Mouse (Mus musculus) MEL (cell line): ENCODE measurements around the gene Llph. TPM values are rescaled to one million over a fixed set of nuclear protein-coding genes. Genes with fewer than 3 reads are reported as not detected.
A peak's percentile ranks its signal among the peaks of the same experiment; 100 is the strongest.

Experiments
- DNase-seq: peaks from one replicate; pipeline ENCODE4 v3.0.0; 2011; ENCODE audit warnings: low read depth, low spot score
- H3K27ac ChIP-seq: 2 replicates; pipeline ENCODE4 v1.5.1; 2012; ENCODE audit warnings: low read depth, mild to moderate bottlenecking, control low read depth, low read length, moderate library complexity; ENCODE audit not compliant: control insufficient read depth
- H3K27me3 ChIP-seq, 2 experiments: fragments of 150-350 bp in 1 of 2; sonication (generic) in 1 of 2; 2 replicates each; pipeline ENCODE4 v1.6.1; 2012; ENCODE audit warnings: low read length in 2 of 2, mild to moderate bottlenecking in 2 of 2, improper control_type of control experiment in 1 of 2, moderate library complexity in 1 of 2; ENCODE audit not compliant: insufficient read depth in 2 of 2, control insufficient read depth in 1 of 2
- H3K36me3 ChIP-seq, 2 experiments: 2 replicates each; pipeline ENCODE4 v1.6.1; 2012 to 2014; ENCODE audit warnings: low read length in 2 of 2, improper control_type of control experiment in 1 of 2, inconsistent platforms in 1 of 2, mild to moderate bottlenecking in 1 of 2; ENCODE audit not compliant: insufficient read depth in 2 of 2, control insufficient read depth in 1 of 2
- H3K4me1 ChIP-seq, 2 experiments: fragments of 150-350 bp in 1 of 2; sonication (generic) in 1 of 2; 2 replicates each; pipeline ENCODE4 v1.6.1; 2012; ENCODE audit warnings: low read length in 2 of 2, improper control_type of control experiment in 1 of 2, mild to moderate bottlenecking in 1 of 2; ENCODE audit not compliant: insufficient read depth in 2 of 2, control insufficient read depth in 1 of 2
- H3K4me3 ChIP-seq, 2 experiments: fragments of 150-350 bp in 1 of 2; sonication (generic) in 1 of 2; 2 replicates each; pipeline ENCODE4 v1.5.1; 2012; ENCODE audit warnings: low read depth in 2 of 2, low read length in 2 of 2, mild to moderate bottlenecking in 2 of 2, moderate library complexity in 2 of 2, control low read depth in 1 of 2, improper control_type of control experiment in 1 of 2; ENCODE audit not compliant: control insufficient read depth in 1 of 2, insufficient read depth in 1 of 2
- H3K79me2 ChIP-seq: 2 replicates; pipeline ENCODE4 v1.6.1; 2012; ENCODE audit warnings: mild to moderate bottlenecking, low read length, moderate library complexity; ENCODE audit not compliant: control insufficient read depth, poor library complexity, insufficient read depth
- H3K9ac ChIP-seq: 2 replicates; pipeline ENCODE4 v1.6.1; 2012; ENCODE audit warnings: low read depth, mild to moderate bottlenecking, control low read depth, low read length, moderate library complexity; ENCODE audit not compliant: control insufficient read depth, poor library complexity, severe bottlenecking
- H3K9me3 ChIP-seq: fragments of 150-350 bp; sonication (generic); replicated peaks from 2 replicates; pipeline ENCODE4 v1.6.1; 2012; ENCODE audit warnings: mild to moderate bottlenecking, low read length, improper control_type of control experiment, moderate library complexity; ENCODE audit not compliant: insufficient read depth
- CHD2 ChIP-seq: IDR thresholded peaks from 2 replicates; pipeline ENCODE4 v1.6.1; 2011; ENCODE audit warnings: low read length, improper control_type of control experiment
- CTCF ChIP-seq, 3 experiments: IDR thresholded peaks in 2 of 3; conservative IDR thresholded peaks in 1 of 3; 2 replicates each; pipeline ENCODE4 v1.5.1; 2011 to 2012; ENCODE audit warnings: low read length in 3 of 3, low read depth in 2 of 3, mild to moderate bottlenecking in 2 of 3, improper control_type of control experiment in 1 of 3, inconsistent platforms in 1 of 3, mixed read lengths in 1 of 3, moderate library complexity in 1 of 3; ENCODE audit not compliant: control insufficient read depth in 1 of 3, insufficient read depth in 1 of 3, poor library complexity in 1 of 3, severe bottlenecking in 1 of 3
- ELF1 ChIP-seq: IDR thresholded peaks from 2 replicates; pipeline ENCODE4 v1.6.1; 2014; ENCODE audit warnings: low read depth, mild to moderate bottlenecking, inconsistent platforms, low read length, improper control_type of control experiment, moderate library complexity
- EP300 ChIP-seq, 2 experiments: IDR thresholded peaks; 2 replicates each; pipeline ENCODE4 v1.6.1; 2011; ENCODE audit warnings: improper control_type of control experiment in 2 of 2, low read length in 2 of 2, low read depth in 1 of 2, mild to moderate bottlenecking in 1 of 2
- ETS1 ChIP-seq: IDR thresholded peaks from 2 replicates; pipeline ENCODE4 v1.6.1; 2012; ENCODE audit warnings: low read depth, mild to moderate bottlenecking, inconsistent platforms, low read length, improper control_type of control experiment, moderate library complexity
- GABPA ChIP-seq: IDR thresholded peaks from 2 replicates; pipeline ENCODE4 v1.6.1; 2012; ENCODE audit warnings: low read depth, mild to moderate bottlenecking, inconsistent platforms, low read length, improper control_type of control experiment, moderate library complexity
- GATA1 ChIP-seq: IDR thresholded peaks from 2 replicates; pipeline ENCODE4 v1.6.1; 2011; ENCODE audit warnings: low read depth, low read length, improper control_type of control experiment
- HCFC1 ChIP-seq: IDR thresholded peaks from 2 replicates; pipeline ENCODE4 v1.6.1; 2012; ENCODE audit warnings: low read depth, mild to moderate bottlenecking, inconsistent platforms, low read length, improper control_type of control experiment, moderate library complexity
- KAT2A ChIP-seq: conservative IDR thresholded peaks from 2 replicates; pipeline ENCODE4 v1.6.1; 2012; ENCODE audit warnings: low read depth, low read length, improper control_type of control experiment, inconsistent platforms
- MAX ChIP-seq: IDR thresholded peaks from 2 replicates; pipeline ENCODE4 v1.6.1; 2011; ENCODE audit warnings: low read length, improper control_type of control experiment
- MAZ ChIP-seq: IDR thresholded peaks from 2 replicates; pipeline ENCODE4 v1.6.1; 2012; ENCODE audit warnings: low read depth, mild to moderate bottlenecking, inconsistent platforms, low read length, improper control_type of control experiment
- MYB ChIP-seq: IDR thresholded peaks from 2 replicates; pipeline ENCODE4 v1.6.1; 2011; ENCODE audit warnings: mild to moderate bottlenecking, low read depth, low read length, improper control_type of control experiment
- MYC ChIP-seq: IDR thresholded peaks from 2 replicates; pipeline ENCODE4 v1.6.1; 2011; ENCODE audit warnings: low read depth, mild to moderate bottlenecking, low read length, improper control_type of control experiment, moderate library complexity
- NELFE ChIP-seq: IDR thresholded peaks from 2 replicates; pipeline ENCODE4 v1.6.1; 2011; ENCODE audit warnings: low read depth, low read length, improper control_type of control experiment
- NRF1 ChIP-seq: IDR thresholded peaks from 2 replicates; pipeline ENCODE4 v1.6.1; 2014; ENCODE audit warnings: low read depth, mild to moderate bottlenecking, inconsistent platforms, low read length, improper control_type of control experiment, moderate library complexity; ENCODE audit not compliant: poor library complexity, insufficient read depth, severe bottlenecking
- POLR2A ChIP-seq, 2 experiments: IDR thresholded peaks; 2 replicates each; pipeline ENCODE4 v1.6.1; 2011 to 2012; ENCODE audit warnings: low read length in 2 of 2, mild to moderate bottlenecking in 2 of 2, control low read depth in 1 of 2, improper control_type of control experiment in 1 of 2, low read depth in 1 of 2, moderate library complexity in 1 of 2; ENCODE audit not compliant: control insufficient read depth in 1 of 2, insufficient read depth in 1 of 2, poor library complexity in 1 of 2
- POLR2AphosphoS5 ChIP-seq: IDR thresholded peaks from 2 replicates; pipeline ENCODE4 v1.6.1; 2012; ENCODE audit warnings: low read depth, borderline replicate concordance, mild to moderate bottlenecking, inconsistent platforms, low read length, moderate library complexity, mixed read lengths
- RAD21 ChIP-seq: IDR thresholded peaks from 2 replicates; pipeline ENCODE4 v1.6.1; 2011; ENCODE audit warnings: mild to moderate bottlenecking, low read depth, low read length, improper control_type of control experiment
- SIN3A ChIP-seq: IDR thresholded peaks from 2 replicates; pipeline ENCODE4 v1.6.1; 2012; ENCODE audit warnings: low read length, improper control_type of control experiment, inconsistent platforms
- SMC3 ChIP-seq: IDR thresholded peaks from 2 replicates; pipeline ENCODE4 v1.6.1; 2011; ENCODE audit warnings: low read depth, low read length, improper control_type of control experiment
- TAL1 ChIP-seq: IDR thresholded peaks from 2 replicates; pipeline ENCODE4 v1.6.1; 2012; ENCODE audit warnings: mild to moderate bottlenecking, inconsistent platforms, low read length, moderate library complexity, mixed read lengths
- TBP ChIP-seq: IDR thresholded peaks from 2 replicates; pipeline ENCODE4 v1.8.0; 2011; ENCODE audit warnings: low read depth, low read length, improper control_type of control experiment
- TCF12 ChIP-seq: IDR thresholded peaks from 2 replicates; pipeline ENCODE4 v1.6.1; 2014; ENCODE audit warnings: low read depth, mild to moderate bottlenecking, inconsistent platforms, low read length, improper control_type of control experiment, moderate library complexity
- UBTF ChIP-seq: IDR thresholded peaks from 2 replicates; pipeline ENCODE4 v1.6.1; 2012; ENCODE audit warnings: low read depth, mild to moderate bottlenecking, inconsistent platforms, low read length, improper control_type of control experiment, moderate library complexity, borderline replicate concordance; ENCODE audit not compliant: insufficient read depth
- USF2 ChIP-seq, 2 experiments: IDR thresholded peaks; 2 replicates each; pipeline ENCODE4 v1.6.1; 2011 to 2012; ENCODE audit warnings: improper control_type of control experiment in 2 of 2, low read length in 2 of 2, borderline replicate concordance in 1 of 2, inconsistent platforms in 1 of 2, low read depth in 1 of 2, mild to moderate bottlenecking in 1 of 2; ENCODE audit not compliant: insufficient read depth in 1 of 2
- polyA plus RNA-seq, 2 experiments: library from polyadenylated mRNA; stranded (reverse) in 1 of 2; unstranded in 1 of 2; fragments of >175 nt in 1 of 2; fragments of >200 nt in 1 of 2; gene quantifications; 2 replicates each; pipeline versions ENCODE4 v1.2.1 to v1.2.4; 2012; ENCODE audit warnings: low replicate concordance in 2 of 2, low read depth in 1 of 2; ENCODE audit not compliant: insufficient read length in 2 of 2, insufficient read depth in 1 of 2, missing spikeins in 1 of 2
- total RNA-seq: library from RNA; depleted of rRNA; stranded (reverse); fragments of 300-350 nt; gene quantifications from 2 replicates; pipeline ENCODE4 v1.2.3, GENCODE M21; 2012

Llph gene
- total and polyA plus RNA-seq, 3 experiments, result 97.5 to 243 TPM; not detected in 1

DNA sequence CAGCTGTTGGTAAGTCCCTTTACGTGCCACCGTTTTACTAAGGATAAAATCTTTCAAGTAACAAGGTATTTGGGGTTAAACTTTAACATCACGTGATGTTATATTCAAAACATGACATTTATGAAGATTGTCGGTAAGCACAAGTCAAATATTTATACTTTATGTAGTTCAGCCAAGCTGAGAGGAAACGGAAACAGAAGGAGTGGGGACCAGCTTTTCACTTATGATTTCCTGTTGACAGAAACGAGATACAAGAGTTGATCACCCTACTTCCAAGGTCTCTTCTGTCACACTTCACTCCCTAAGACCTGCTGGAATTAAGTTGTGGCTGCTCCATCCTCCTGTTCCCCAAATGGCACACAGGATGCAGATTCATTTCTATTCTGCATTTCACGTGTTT is 6.1 kb upstream of the Llph start:
- DNase-seq, result no peak
- no peak overlapping the region for H3K27ac ChIP-seq
- TF ChIP-seq MYB (no peak), MAX (no peak)
- no peak overlapping the region for H3K4me3 ChIP-seq
- H3K79me2 ChIP-seq, result no peaks in the 10 kb centered on the region; the same call in 1 of the 2 replicates
- H3K27me3 ChIP-seq, result no peaks in the 10 kb centered on the region
- H3K4me1 ChIP-seq, result no peaks in the 10 kb centered on the region
- no peaks in the 10 kb centered on the region for H3K9me3 ChIP-seq
- no peak overlapping the region for H3K9ac ChIP-seq
- H3K36me3 ChIP-seq, result peaks cover 0 to 4% of the 10 kb centered on the region in 2 experiments; a peak in 1 of 4 replicates

- Histone ChIP-seq H3K27me3 (no peaks in the 10 kb centered on the region), H3K79me2 (peaks cover 25% of the 10 kb centered on the region), H3K36me3 (peaks cover 13 to 20% of the 10 kb centered on the region in 2 experiments), H3K4me3 (no peak overlapping the region), H3K27ac (no peak overlapping the region), H3K4me1 (peaks cover 0 to 14% of the 10 kb centered on the region in 2 experiments; a peak in 3 of 4 replicates), H3K9me3 (no peaks in the 10 kb centered on the region), H3K9ac (no peak overlapping the region)
- DNase-seq, result peak; percentile 89
- TF ChIP-seq RAD21 (peak; percentile 18), CTCF (IDR thresholded peaks at IDR 0.05 in 2 of 3, conservative IDR thresholded peaks at IDR 0.05 in 1 of 3; ENCODE audit: control insufficient read depth in 1 of 3, insufficient read depth in 1 of 3, low read depth in 2 of 3, low read length in 3 of 3, poor library complexity in 1 of 3, severe bottlenecking in 1 of 3) (peak; percentile 84 to 86 (median 86)), SMC3 (peak; percentile 60), MAZ (no peak)
Observed at GRCm38 (mm10) chr10:120231718-120232117, 4.8 kb downstream of the Llph start.

GRCm38 (mm10) chr10:120233655-120234367 is 6.9 kb downstream of the Llph start:
- no peak overlapping the region for H3K27ac ChIP-seq
- no peaks in the 10 kb centered on the region for H3K27me3 ChIP-seq
- no peaks in the 10 kb centered on the region for H3K9me3 ChIP-seq
- H3K79me2 ChIP-seq, result peaks cover 7% of the 10 kb centered on the region
- DNase-seq, result peak; percentile 84
- no peak overlapping the region for H3K9ac ChIP-seq
- no peak overlapping the region for H3K4me3 ChIP-seq
- peaks cover 13 to 15% of the 10 kb centered on the region in 2 experiments for H3K36me3 ChIP-seq
- H3K4me1 ChIP-seq, result peaks cover 5 to 16% of the 10 kb centered on the region in 2 experiments
- TF ChIP-seq HCFC1, result no peak
- no peak for TF ChIP-seq ETS1
- no peak for TF ChIP-seq POLR2A (IDR thresholded peaks at IDR 0.05; ENCODE audit: control insufficient read depth in 1 of 2, insufficient read depth in 1 of 2, low read depth in 1 of 2, low read length in 2 of 2, poor library complexity in 1 of 2)
- TF ChIP-seq EP300 (IDR thresholded peaks at IDR 0.05; ENCODE audit: low read depth in 1 of 2, low read length in 2 of 2), result no peak
- TF ChIP-seq TAL1, result no peak
- TF ChIP-seq UBTF, result no peak
- TF ChIP-seq NELFE, result no peak
- TF ChIP-seq MAZ, result no peak
- no peak for TF ChIP-seq MYC
- no peak for TF ChIP-seq USF2 (IDR thresholded peaks at IDR 0.05; ENCODE audit: borderline replicate concordance in 1 of 2, insufficient read depth in 1 of 2, low read depth in 1 of 2, low read length in 2 of 2)
- TF ChIP-seq CHD2, result no peak
- no peak for TF ChIP-seq TCF12
- TF ChIP-seq GATA1, result no peak
- TF ChIP-seq KAT2A, result no peak
- peak; percentile 60; the same call in 1 of the 2 replicates for TF ChIP-seq ELF1
- no peak for TF ChIP-seq GABPA
- no peak for TF ChIP-seq POLR2AphosphoS5
- TF ChIP-seq TBP, result 0 out of 2 replicates have a peak, but pooled peaks have one; percentile 16
- no peak for TF ChIP-seq NRF1
- TF ChIP-seq CTCF (IDR thresholded peaks at IDR 0.05 in 2 of 3, conservative IDR thresholded peaks at IDR 0.05 in 1 of 3; ENCODE audit: control insufficient read depth in 1 of 3, insufficient read depth in 1 of 3, low read depth in 2 of 3, low read length in 3 of 3, poor library complexity in 1 of 3, severe bottlenecking in 1 of 3), result peak; percentile 77 to 85 (median 80)
- TF ChIP-seq SIN3A, result no peak
